Mouse (Mus musculus) heart, postnatal 0 days (tissue): ENCODE results near the gene Abr.

Source experiments
- CTCF ChIP-seq: IDR thresholded peaks from 2 replicates; pipeline ENCODE4 v1.5.1; 2016; ENCODE audit warnings: antibody characterized with exemption, control low read depth, low read depth
- EP300 ChIP-seq: IDR thresholded peaks from 2 replicates; pipeline ENCODE4 v1.6.1; 2016; ENCODE audit warnings: antibody characterized with exemption, low read depth

GRCm38 (mm10) chr11:76397650-76398311 is 224.3 kb downstream of the Abr start:
- TF ChIP-seq CTCF (no peak), EP300 (no peak)
